Mouse (Mus musculus) kidney, adult 2 months (tissue): Measurements from ENCODE around the gene Rasa1.

Source experiments
- CTCF ChIP-seq: fragments of 200-500 bp; conservative IDR thresholded peaks from 2 replicates; pipeline ENCODE4 v1.5.1; 2011; ENCODE audit warnings: low read depth, mild to moderate bottlenecking, control low read depth, low read length, moderate library complexity, mixed read lengths; ENCODE audit not compliant: insufficient read depth, insufficient read length
- POLR2A ChIP-seq: fragments of 200-500 bp; IDR thresholded peaks from one replicate; pipeline ENCODE4 v1.6.1; 2011; ENCODE audit warnings: low read depth, low read length, control low read depth

DNA sequence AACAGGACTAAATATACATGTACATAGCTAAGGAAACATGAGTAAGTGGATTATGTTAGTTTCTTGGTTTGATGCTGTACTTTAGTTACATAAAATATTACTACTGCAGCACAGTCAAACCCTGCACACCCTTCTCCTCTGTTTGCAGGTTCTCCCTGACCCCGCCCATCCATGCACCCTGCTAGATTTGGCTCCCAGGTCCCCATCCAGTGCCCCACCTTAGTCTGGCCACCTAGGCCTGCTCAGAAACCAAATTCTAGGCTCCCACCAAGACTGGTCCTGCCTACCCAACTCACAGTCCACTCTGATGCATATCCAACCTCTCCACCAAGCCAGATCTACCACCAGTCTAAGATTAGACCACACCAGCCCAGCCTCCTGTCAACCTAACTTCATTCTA, 14.4 kb downstream of the Rasa1 start:
- no peak for TF ChIP-seq CTCF
- TF ChIP-seq POLR2A: no peak
